Mouse (Mus musculus): ENCODE results near the gene Mapkbp1. TPM values are rescaled to one million over a fixed set of nuclear protein-coding genes. Genes with fewer than 3 reads are reported as not detected.

The Mapkbp1 gene
- polyA plus RNA-seq, 1 experiment: 5.4 TPM

- H3K27me3 ChIP-seq (ENCODE audit: control insufficient read depth, insufficient read depth, insufficient read length): peaks cover 58% of the 10 kb centered on the region
- H3K36me3 ChIP-seq (ENCODE audit: control insufficient read depth, insufficient read depth): no peaks in the 10 kb centered on the region
- TF ChIP-seq FOSL1 (IDR thresholded peaks at IDR 0.05; ENCODE audit: insufficient read depth, low read length, poor library complexity, severe bottlenecking): no peak
- no peak for TF ChIP-seq USF1 (IDR thresholded peaks at IDR 0.05; ENCODE audit: low read depth)
- no peak for TF ChIP-seq MYOG (IDR thresholded peaks at IDR 0.05; ENCODE audit: control insufficient read depth, extremely low read depth, insufficient read length)
- TF ChIP-seq CTCF (IDR thresholded peaks at IDR 0.05; ENCODE audit: control insufficient read depth, insufficient read depth, insufficient read length): no peak
- TF ChIP-seq MAX (IDR thresholded peaks at IDR 0.05): no peak
- TF ChIP-seq MYOD1 (IDR thresholded peaks at IDR 0.05; ENCODE audit: control insufficient read depth, insufficient read length, low read depth): no peak
- no peak for TF ChIP-seq CEBPB (IDR thresholded peaks at IDR 0.05; ENCODE audit: low read depth)
- H3K79me3 ChIP-seq (ENCODE audit: low read depth): no peaks in the 10 kb centered on the region
- no peaks in the 10 kb centered on the region for H3K79me2 ChIP-seq (ENCODE audit: control insufficient read depth, insufficient read depth)
- H3K4me3 ChIP-seq (ENCODE audit: insufficient read depth, poor library complexity, severe bottlenecking): no peak overlapping the region
- H3ac ChIP-seq (ENCODE audit: control insufficient read depth, insufficient read length, low read depth): no peak overlapping the region
Observed at GRCm38 (mm10) chr2:120055923-120056322, 83.4 kb downstream of the Mapkbp1 start.

DNA sequence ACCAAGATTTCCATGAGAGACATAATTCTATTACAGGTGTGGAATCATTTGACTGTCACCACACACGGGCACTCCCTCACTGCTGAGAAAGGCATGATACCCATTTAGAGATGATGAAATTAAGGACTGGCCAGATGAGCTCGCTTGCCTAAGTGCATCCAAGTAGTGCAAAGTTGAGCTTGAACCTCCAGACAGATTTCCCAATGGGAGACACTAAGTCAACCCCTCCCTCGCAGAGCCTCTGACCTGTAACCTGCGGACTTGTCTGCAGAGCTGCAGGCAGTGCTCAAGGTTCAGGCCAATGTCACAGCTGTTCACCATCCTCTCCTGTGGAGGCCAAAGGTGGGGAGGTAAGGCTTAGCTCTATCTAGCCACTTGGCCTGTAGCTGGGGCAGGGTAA is 86.3 kb downstream of the Mapkbp1 start:
- TF ChIP-seq MYOD1 (IDR thresholded peaks at IDR 0.05; ENCODE audit: control insufficient read depth, insufficient read length, low read depth) (no peak), FOSL1 (IDR thresholded peaks at IDR 0.05; ENCODE audit: insufficient read depth, low read length, poor library complexity, severe bottlenecking) (no peak), USF1 (IDR thresholded peaks at IDR 0.05; ENCODE audit: low read depth) (no peak), CTCF (IDR thresholded peaks at IDR 0.05; ENCODE audit: control insufficient read depth, insufficient read depth, insufficient read length) (no peak), MYOG (IDR thresholded peaks at IDR 0.05; ENCODE audit: control insufficient read depth, extremely low read depth, insufficient read length) (no peak), CEBPB (IDR thresholded peaks at IDR 0.05; ENCODE audit: low read depth) (no peak), MAX (IDR thresholded peaks at IDR 0.05) (no peak)
- Histone ChIP-seq H3K4me3 (ENCODE audit: insufficient read depth, poor library complexity, severe bottlenecking) (no peak overlapping the region), H3K79me3 (ENCODE audit: low read depth) (no peaks in the 10 kb centered on the region), H3K79me2 (ENCODE audit: control insufficient read depth, insufficient read depth) (no peaks in the 10 kb centered on the region), H3K27me3 (ENCODE audit: control insufficient read depth, insufficient read depth, insufficient read length) (peaks cover 72% of the 10 kb centered on the region), H3ac (ENCODE audit: control insufficient read depth, insufficient read length, low read depth) (no peak overlapping the region), H3K36me3 (ENCODE audit: control insufficient read depth, insufficient read depth) (no peaks in the 10 kb centered on the region)

DNA sequence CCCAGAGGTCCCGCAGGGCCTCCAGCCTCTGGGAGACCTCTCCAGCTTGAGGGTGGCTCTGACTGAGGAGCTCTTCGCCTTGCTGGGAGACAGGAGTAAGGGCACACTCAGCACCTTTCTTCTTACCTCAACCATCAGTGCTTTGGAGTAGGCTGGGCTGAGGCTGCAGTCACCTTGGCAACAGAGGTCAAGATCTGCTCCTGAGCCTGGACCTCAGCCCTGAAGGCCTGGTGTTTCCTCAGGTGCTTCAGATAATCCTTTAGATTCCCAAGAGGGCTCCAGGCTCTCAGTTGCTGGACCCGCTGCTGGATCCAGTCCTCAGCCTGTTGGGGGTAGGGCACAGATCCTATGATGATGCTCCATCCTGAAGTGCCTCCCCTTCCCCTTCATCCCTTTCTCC is 87.0 kb downstream of the Mapkbp1 start:
- TF ChIP-seq MYOG (IDR thresholded peaks at IDR 0.05; ENCODE audit: control insufficient read depth, extremely low read depth, insufficient read length): no peak
- no peak for TF ChIP-seq MYOD1 (IDR thresholded peaks at IDR 0.05; ENCODE audit: control insufficient read depth, insufficient read length, low read depth)
- no peak for TF ChIP-seq CTCF (IDR thresholded peaks at IDR 0.05; ENCODE audit: control insufficient read depth, insufficient read depth, insufficient read length)
- no peak for TF ChIP-seq MAX (IDR thresholded peaks at IDR 0.05)
- no peak for TF ChIP-seq FOSL1 (IDR thresholded peaks at IDR 0.05; ENCODE audit: insufficient read depth, low read length, poor library complexity, severe bottlenecking)
- no peak for TF ChIP-seq CEBPB (IDR thresholded peaks at IDR 0.05; ENCODE audit: low read depth)
- TF ChIP-seq USF1 (IDR thresholded peaks at IDR 0.05; ENCODE audit: low read depth): no peak
- Histone ChIP-seq H3K27me3 (ENCODE audit: control insufficient read depth, insufficient read depth, insufficient read length) (peaks cover 76% of the 10 kb centered on the region), H3K79me2 (ENCODE audit: control insufficient read depth, insufficient read depth) (no peaks in the 10 kb centered on the region), H3ac (ENCODE audit: control insufficient read depth, insufficient read length, low read depth) (no peak overlapping the region), H3K4me3 (ENCODE audit: insufficient read depth, poor library complexity, severe bottlenecking) (no peak overlapping the region), H3K79me3 (ENCODE audit: low read depth) (no peaks in the 10 kb centered on the region), H3K36me3 (ENCODE audit: control insufficient read depth, insufficient read depth) (no peaks in the 10 kb centered on the region)

DNA sequence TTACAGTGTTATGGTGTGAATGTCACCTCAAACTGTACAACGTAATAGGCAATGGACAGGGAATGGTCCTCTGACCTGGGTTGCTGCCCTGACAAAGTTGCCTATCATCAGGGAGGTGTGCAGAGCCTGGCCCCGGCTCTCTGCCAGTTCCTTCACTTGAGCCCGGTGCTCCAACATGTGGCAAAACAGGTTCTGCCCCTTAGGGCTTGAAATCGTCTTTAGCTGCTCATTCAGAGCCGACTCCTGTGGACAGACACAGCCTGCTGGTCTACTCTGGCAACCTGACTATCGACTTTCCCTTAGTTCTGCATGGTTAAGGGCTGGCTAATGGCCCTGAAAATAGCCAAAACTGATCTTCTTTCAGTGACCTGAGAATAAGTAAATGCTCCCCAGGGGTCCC is 87.7 kb downstream of the Mapkbp1 start:
- Histone ChIP-seq H3K36me3 (ENCODE audit: control insufficient read depth, insufficient read depth) (no peaks in the 10 kb centered on the region), H3K4me3 (ENCODE audit: insufficient read depth, poor library complexity, severe bottlenecking) (no peak overlapping the region), H3ac (ENCODE audit: control insufficient read depth, insufficient read length, low read depth) (no peak overlapping the region), H3K79me3 (ENCODE audit: low read depth) (no peaks in the 10 kb centered on the region), H3K79me2 (ENCODE audit: control insufficient read depth, insufficient read depth) (no peaks in the 10 kb centered on the region), H3K27me3 (ENCODE audit: control insufficient read depth, insufficient read depth, insufficient read length) (peaks cover 73% of the 10 kb centered on the region)
- TF ChIP-seq USF1 (IDR thresholded peaks at IDR 0.05; ENCODE audit: low read depth) (no peak), MYOG (IDR thresholded peaks at IDR 0.05; ENCODE audit: control insufficient read depth, extremely low read depth, insufficient read length) (no peak), MAX (IDR thresholded peaks at IDR 0.05) (no peak), CEBPB (IDR thresholded peaks at IDR 0.05; ENCODE audit: low read depth) (no peak)

DNA sequence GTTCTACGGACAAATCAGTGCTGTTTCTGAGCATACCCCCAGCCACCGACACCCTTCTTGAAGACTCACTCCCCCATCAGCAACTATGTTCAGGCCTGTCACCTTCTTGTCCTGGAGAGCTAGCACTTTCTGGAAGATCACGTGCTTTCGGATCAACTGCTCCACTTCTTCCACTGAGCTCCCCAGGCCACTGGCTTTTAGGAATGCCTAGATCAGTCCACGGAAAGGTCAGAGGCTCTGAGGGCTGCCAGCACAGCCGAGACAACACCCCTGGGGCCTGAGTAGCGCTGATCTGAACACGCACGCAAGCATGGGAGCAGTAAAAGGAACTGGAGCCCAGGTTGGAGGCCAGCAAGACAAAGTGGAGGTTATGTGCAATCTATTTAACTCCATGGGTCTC is 88.2 kb downstream of the Mapkbp1 start:
- no peaks in the 10 kb centered on the region for H3K79me3 ChIP-seq (ENCODE audit: low read depth)
- H3K79me2 ChIP-seq (ENCODE audit: control insufficient read depth, insufficient read depth): no peaks in the 10 kb centered on the region
- no peak overlapping the region for H3ac ChIP-seq (ENCODE audit: control insufficient read depth, insufficient read length, low read depth)
- TF ChIP-seq MYOD1 (IDR thresholded peaks at IDR 0.05; ENCODE audit: control insufficient read depth, insufficient read length, low read depth) (no peak), MYOG (IDR thresholded peaks at IDR 0.05; ENCODE audit: control insufficient read depth, extremely low read depth, insufficient read length) (no peak)
- H3K36me3 ChIP-seq (ENCODE audit: control insufficient read depth, insufficient read depth): no peaks in the 10 kb centered on the region
- H3K27me3 ChIP-seq (ENCODE audit: control insufficient read depth, insufficient read depth, insufficient read length): peaks cover 69% of the 10 kb centered on the region
- no peak overlapping the region for H3K4me3 ChIP-seq (ENCODE audit: insufficient read depth, poor library complexity, severe bottlenecking)

DNA sequence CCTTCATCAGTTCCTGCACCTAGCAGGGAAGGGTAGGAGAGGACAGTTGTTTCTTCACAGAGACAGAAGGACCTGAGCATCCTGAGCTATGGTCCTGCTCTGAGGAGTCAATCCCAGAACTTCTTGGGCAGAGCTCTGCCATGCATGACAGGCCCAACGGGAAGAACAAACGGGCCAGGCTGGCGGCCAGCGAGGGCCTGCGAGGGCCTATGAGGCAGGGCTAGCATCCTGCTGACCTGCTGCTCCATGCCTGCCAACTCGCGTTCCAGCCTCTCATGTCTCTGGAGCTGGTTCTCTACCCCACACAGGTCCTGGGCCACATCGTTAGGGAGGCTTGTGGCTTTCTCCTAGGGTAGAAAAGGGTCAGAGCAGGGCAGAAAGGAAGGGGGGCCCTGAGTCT is 89.7 kb downstream of the Mapkbp1 start:
- Histone ChIP-seq H3K27me3 (ENCODE audit: control insufficient read depth, insufficient read depth, insufficient read length) (peaks cover 57% of the 10 kb centered on the region), H3K79me2 (ENCODE audit: control insufficient read depth, insufficient read depth) (no peaks in the 10 kb centered on the region), H3K4me3 (ENCODE audit: insufficient read depth, poor library complexity, severe bottlenecking) (no peak overlapping the region), H3K79me3 (ENCODE audit: low read depth) (no peaks in the 10 kb centered on the region), H3ac (ENCODE audit: control insufficient read depth, insufficient read length, low read depth) (no peak overlapping the region), H3K36me3 (ENCODE audit: control insufficient read depth, insufficient read depth) (no peaks in the 10 kb centered on the region)
- no peak for TF ChIP-seq MAX (IDR thresholded peaks at IDR 0.05)
- no peak for TF ChIP-seq MYOG (IDR thresholded peaks at IDR 0.05; ENCODE audit: control insufficient read depth, extremely low read depth, insufficient read length)
- no peak for TF ChIP-seq CTCF (IDR thresholded peaks at IDR 0.05; ENCODE audit: control insufficient read depth, insufficient read depth, insufficient read length)
- TF ChIP-seq CEBPB (IDR thresholded peaks at IDR 0.05; ENCODE audit: low read depth): no peak
- no peak for TF ChIP-seq USF1 (IDR thresholded peaks at IDR 0.05; ENCODE audit: low read depth)
- no peak for TF ChIP-seq FOSL1 (IDR thresholded peaks at IDR 0.05; ENCODE audit: insufficient read depth, low read length, poor library complexity, severe bottlenecking)
- no peak for TF ChIP-seq MYOD1 (IDR thresholded peaks at IDR 0.05; ENCODE audit: control insufficient read depth, insufficient read length, low read depth)

All from C2C12 (cell line).